Mouse (Mus musculus) testis, adult 2 months (tissue): Measurements from ENCODE around the gene Rnf19b. TPM values are rescaled to one million over a fixed set of nuclear protein-coding genes. Genes with fewer than 3 reads are reported as not detected.

Experiments
- H3K27ac ChIP-seq: fragments of 200-500 bp; 2 replicates; pipeline ENCODE4 v1.5.1; 2012; ENCODE audit warnings: low read depth, low read length; ENCODE audit not compliant: control insufficient read depth, insufficient read depth
- H3K27me3 ChIP-seq: fragments of 200-500 bp; 2 replicates; pipeline ENCODE4 v1.6.1; 2012; ENCODE audit warnings: mild to moderate bottlenecking, low read length, moderate library complexity; ENCODE audit not compliant: control insufficient read depth, insufficient read depth
- H3K36me3 ChIP-seq: fragments of 200-500 bp; 2 replicates; pipeline ENCODE4 v1.6.1; 2012; ENCODE audit warnings: mild to moderate bottlenecking, low read length; ENCODE audit not compliant: control insufficient read depth, insufficient read depth
- H3K4me1 ChIP-seq: fragments of 200-500 bp; 2 replicates; pipeline ENCODE4 v1.6.1; 2012; ENCODE audit warnings: low read length; ENCODE audit not compliant: control insufficient read depth, insufficient read depth
- H3K4me3 ChIP-seq: fragments of 200-500 bp; 2 replicates; pipeline ENCODE4 v1.5.1; 2012; ENCODE audit warnings: low read depth, mild to moderate bottlenecking, low read length, moderate library complexity, mixed read lengths; ENCODE audit not compliant: control insufficient read depth
- CTCF ChIP-seq: fragments of 200-500 bp; IDR thresholded peaks from 2 replicates; pipeline ENCODE4 v1.5.1; 2012; ENCODE audit warnings: low read depth, mild to moderate bottlenecking, inconsistent platforms, low read length, moderate library complexity; ENCODE audit not compliant: control insufficient read depth, insufficient read depth, insufficient replicate concordance
- POLR2A ChIP-seq: fragments of 200-500 bp; IDR thresholded peaks from 2 replicates; pipeline ENCODE4 v1.6.1; 2012; ENCODE audit warnings: low read depth, mild to moderate bottlenecking, inconsistent platforms, low read length, moderate library complexity; ENCODE audit not compliant: control insufficient read depth
- polyA plus RNA-seq: library from polyadenylated mRNA; depleted of rRNA; stranded (reverse); fragments of >200 nt; gene quantifications from 2 replicates; pipeline ENCODE4 v1.2.3, GENCODE M21; 2012

The Rnf19b gene
- polyA plus RNA-seq, 1 experiment, result 515 TPM

DNA sequence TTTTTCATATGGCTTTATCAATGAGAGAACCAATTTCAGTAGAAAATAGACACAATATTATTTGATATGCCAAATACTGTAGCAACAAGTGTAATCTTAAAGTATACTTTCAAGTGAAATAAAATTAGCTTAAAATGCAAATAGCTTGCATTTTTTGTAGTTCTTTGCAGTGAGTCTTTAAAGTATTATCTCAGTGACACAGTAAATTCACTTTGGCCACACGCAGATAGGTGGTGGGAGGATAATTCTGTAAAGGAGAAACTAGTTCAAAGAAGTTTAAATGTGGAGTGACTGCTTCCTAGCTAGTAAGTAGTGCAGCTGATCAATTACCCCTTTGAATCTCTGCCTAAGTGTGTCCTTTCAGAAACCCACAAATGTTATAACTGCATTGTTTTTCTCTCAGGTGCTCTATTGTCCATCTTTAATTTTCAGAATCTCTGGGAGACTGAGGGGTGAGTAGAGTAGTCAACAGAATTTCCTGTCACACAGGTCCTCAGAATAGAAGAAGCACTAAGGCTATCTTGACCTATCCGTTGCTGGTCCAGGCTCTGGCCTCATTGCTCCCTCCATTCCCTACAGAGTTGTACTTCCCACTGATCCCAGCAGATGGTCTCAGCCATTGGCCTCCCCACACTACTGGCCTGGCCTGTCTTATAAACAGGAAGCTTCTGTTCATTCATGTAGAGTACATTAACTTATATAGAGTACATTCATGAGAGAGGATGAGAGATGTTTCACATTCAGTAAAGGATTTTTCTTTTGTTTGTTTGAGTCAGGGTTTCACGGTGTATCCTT, 4.4 kb downstream of the Rnf19b start:
- TF ChIP-seq POLR2A, result no peak
- TF ChIP-seq CTCF, result no peak
- no peaks in the 10 kb centered on the region for H3K27me3 ChIP-seq
- H3K4me1 ChIP-seq, result peaks cover 5% of the 10 kb centered on the region
- H3K4me3 ChIP-seq, result no peak overlapping the region
- peaks cover 2% of the 10 kb centered on the region; the same call in 1 of the 2 replicates for H3K36me3 ChIP-seq
- H3K27ac ChIP-seq, result no peak overlapping the region

DNA sequence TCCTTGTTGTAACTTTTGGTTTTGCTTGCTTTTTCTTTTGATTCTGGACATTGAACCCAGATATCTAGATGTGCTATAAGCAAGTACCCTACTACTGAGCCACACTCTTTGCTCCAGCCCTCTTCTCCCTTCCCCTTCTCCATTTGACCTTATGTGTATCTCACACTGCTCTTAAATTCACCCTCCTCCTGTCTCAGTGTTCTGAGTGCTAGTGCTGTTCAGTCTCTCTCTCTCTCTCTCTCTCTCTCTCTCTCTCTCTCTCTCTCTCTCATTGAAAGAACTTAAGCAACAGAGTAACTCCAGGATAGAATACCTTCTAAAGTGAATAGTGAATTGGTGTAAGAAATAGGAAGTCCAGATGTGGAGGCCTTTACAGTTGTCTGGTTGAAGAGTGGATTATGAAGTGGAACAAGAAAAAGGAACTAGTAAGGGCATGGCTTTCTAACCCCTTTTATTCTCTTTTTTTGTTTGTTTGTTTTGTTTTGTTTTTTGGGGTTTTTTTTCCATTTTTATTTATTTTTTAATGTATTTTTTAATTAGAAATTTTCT, 7.7 kb downstream of the Rnf19b start:
- TF ChIP-seq CTCF, result no peak
- no peak for TF ChIP-seq POLR2A

DNA sequence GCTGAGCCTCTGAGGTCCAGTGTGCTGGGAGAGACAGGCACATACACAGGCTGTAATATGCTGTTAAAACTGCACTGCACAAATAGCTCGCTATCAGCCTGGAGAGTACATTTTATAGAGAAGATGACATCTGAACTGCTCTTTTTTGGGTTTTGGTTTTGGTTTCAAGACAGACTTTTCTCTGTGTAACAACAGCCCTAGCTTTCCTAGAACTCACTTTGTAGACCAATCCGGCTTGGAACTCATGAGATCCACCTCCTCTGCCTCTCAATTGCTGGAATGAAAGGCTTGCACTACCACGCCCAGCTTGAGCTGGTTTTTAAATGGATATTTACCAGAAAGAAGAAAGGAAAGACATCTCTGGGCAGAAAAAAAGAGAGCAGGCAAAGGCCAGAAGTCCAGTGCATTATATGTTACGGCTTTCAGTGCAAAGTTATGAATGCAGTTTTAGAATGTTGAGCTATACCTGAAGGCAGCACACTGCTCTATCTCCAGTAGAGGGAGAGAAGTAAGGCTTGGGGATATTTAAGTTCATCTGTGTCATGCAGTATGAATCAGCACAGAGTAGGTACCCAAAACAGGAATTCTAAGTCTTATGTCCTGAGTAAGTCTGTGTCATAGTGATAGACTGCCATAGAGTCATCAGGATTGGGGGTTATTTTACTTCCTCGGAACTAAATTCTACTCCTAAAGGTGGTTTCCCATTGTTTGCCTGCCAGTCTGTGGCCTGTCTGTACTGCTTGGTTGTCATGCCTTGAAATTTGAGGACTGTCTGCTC, 9.8 kb downstream of the Rnf19b start:
- Histone ChIP-seq H3K4me3 (no peak overlapping the region), H3K27me3 (no peaks in the 10 kb centered on the region), H3K4me1 (no peaks in the 10 kb centered on the region), H3K27ac (no peak overlapping the region), H3K36me3 (peaks cover 2% of the 10 kb centered on the region; the same call in 1 of the 2 replicates)
- no peak for TF ChIP-seq POLR2A
- TF ChIP-seq CTCF, result no peak

More for the DNA sequence above, 7.7 kb downstream of the Rnf19b start:
- Histone ChIP-seq H3K36me3 (no peaks in the 10 kb centered on the region), H3K27ac (no peak overlapping the region), H3K4me3 (no peak overlapping the region), H3K4me1 (no peaks in the 10 kb centered on the region; the same call in 1 of the 2 replicates), H3K27me3 (no peaks in the 10 kb centered on the region)

DNA sequence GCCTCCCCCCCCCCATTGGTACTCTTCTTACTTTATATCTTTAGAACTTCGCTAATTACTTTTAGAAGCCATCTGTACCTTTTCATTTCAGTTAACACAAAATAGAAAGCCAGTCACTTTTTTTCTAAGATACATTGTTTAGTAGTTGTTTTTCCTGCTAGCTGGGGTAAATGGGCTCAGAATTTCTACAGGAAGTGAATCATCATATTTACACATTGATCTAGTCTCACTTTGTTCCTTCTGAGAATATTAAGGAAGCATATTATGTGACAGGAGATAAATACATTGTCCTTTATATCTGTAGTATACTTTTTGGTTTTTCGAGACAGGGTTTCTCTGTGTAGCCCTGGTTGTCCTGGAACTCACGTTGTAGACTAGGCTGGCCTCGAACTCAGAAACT, 10.8 kb downstream of the Rnf19b start:
- no peaks in the 10 kb centered on the region for H3K4me1 ChIP-seq

DNA sequence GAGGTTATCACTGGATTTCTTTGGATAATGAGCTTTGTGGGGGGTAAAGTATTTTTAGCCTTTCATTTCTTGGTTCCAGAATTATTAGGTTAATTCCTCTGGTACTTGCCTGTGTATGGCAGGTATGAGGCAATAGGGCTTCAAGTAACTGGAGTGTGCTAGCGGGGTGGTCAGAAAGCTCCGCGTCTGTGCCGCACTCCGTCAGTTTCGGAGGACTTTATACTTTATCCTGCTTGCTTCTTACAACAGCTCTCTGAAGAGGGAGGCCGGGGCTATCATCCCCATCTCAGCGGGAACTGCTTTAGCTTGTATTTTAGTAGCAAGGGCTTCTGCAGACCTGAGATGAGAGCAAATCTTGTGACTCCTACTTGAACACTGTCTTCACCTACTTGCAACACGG, 21.1 kb downstream of the Rnf19b start:
- H3K36me3 ChIP-seq, result peaks cover 7% of the 10 kb centered on the region

More for the DNA sequence above, 10.8 kb downstream of the Rnf19b start:
- Histone ChIP-seq H3K27me3 (no peaks in the 10 kb centered on the region), H3K27ac (no peak overlapping the region), H3K4me3 (no peak overlapping the region), H3K36me3 (peaks cover 2% of the 10 kb centered on the region)
- no peak for TF ChIP-seq POLR2A
- TF ChIP-seq CTCF, result no peak

DNA sequence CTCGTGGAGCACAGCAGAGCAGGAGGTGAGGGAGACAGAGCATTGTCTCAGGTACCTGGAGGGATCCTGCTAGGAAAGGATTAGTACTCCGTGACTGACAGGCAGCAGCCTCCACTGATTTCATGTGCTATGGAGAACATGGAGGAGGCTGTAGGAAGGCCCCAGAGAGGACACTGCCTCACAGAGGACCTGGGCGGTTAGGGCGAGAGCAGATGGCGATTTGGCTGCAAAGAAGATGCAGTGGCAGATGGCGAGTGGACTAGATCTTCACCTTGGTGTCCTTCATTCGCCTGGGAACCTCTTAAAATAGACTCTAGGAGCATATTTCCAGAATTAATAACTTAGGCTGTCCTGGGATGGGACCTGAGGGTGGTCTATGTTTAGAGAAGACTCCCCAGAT, 23.0 kb downstream of the Rnf19b start:
- Histone ChIP-seq H3K36me3 (peaks cover 5% of the 10 kb centered on the region; the same call in 1 of the 2 replicates), H3K4me1 (no peaks in the 10 kb centered on the region), H3K4me3 (no peak overlapping the region), H3K27ac (no peak overlapping the region), H3K27me3 (no peaks in the 10 kb centered on the region)
- TF ChIP-seq CTCF (no peak), POLR2A (no peak)

More for the DNA sequence above, 21.1 kb downstream of the Rnf19b start:
- TF ChIP-seq POLR2A (no peak), CTCF (no peak)
- no peaks in the 10 kb centered on the region for H3K4me1 ChIP-seq
- no peaks in the 10 kb centered on the region for H3K27me3 ChIP-seq
- H3K27ac ChIP-seq, result no peak overlapping the region
- H3K4me3 ChIP-seq, result no peak overlapping the region

DNA sequence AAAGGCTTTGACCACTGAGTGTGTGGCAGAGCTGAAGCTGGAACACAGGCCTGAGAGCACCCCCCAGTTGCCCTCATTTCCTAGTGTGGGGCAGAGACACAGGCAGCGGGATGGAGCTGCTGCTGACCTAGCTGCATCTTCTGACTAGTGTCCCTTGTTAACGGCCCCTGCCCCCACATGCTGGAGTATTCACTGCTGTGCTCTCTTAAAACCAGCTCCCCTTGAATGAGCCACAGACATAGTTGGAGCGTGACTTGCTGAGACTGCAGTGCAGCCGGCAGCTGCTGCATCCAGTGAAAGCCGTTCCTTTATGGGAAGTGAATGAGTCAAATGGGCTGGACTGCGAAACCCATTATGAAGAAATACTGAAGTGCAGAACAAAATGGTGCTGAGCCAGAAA, 23.4 kb downstream of the Rnf19b start:
- Histone ChIP-seq H3K36me3 (peaks cover 4% of the 10 kb centered on the region; the same call in 1 of the 2 replicates), H3K4me3 (no peak overlapping the region), H3K27ac (no peak overlapping the region)

More for the DNA sequence above, 23.4 kb downstream of the Rnf19b start:
- Histone ChIP-seq H3K27me3 (no peaks in the 10 kb centered on the region), H3K4me1 (no peaks in the 10 kb centered on the region)
- TF ChIP-seq CTCF, result no peak
